In the genomic region with DNA sequence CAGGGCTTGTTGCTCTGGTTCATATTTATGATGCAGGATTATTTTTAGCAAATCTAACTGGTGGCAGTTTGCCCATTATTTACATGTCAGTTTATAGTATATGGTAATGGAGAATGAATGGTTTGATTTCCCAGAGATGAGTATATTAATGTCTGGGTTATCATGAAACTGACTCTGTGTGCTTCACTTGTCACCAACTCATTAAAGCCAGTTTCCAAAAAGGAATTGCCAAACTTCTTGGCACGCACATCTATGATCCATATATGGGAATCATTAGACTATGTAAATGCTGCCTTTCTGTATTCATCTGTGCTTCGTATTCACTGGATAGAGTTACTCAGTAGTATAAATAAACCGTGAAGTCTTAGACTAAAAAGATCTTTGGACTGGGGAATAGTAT, we compare ENCODE assay signal across 15 mouse cellular contexts.
"Had no signal": no experiment of that assay in that cellular context is flagged by ENCODE, and none has a peak within 500 bp of the region (broad histone marks: within the 10 kb centered on the region; RNA-seq: fewer than 3 reads in every experiment).

No protein-coding gene starts in this region.

- H3K9ac ChIP-seq: limb, embryonic 12.5 days; liver, embryonic 14.5 days; midbrain, embryonic 12.5 days; neural tube, embryonic 13.5 days had no signal

- H3K4me1 ChIP-seq: limb, embryonic 12.5 days; midbrain, embryonic 12.5 days had no signal

- ATAC-seq: midbrain, embryonic 16.5 days had no signal

- H3K4me3 ChIP-seq: limb, embryonic 12.5 days; midbrain, embryonic 12.5 days; neural tube, embryonic 13.5 days had no signal

- H3K36me3 ChIP-seq: limb, embryonic 12.5 days; midbrain, embryonic 12.5 days; neural tube, embryonic 13.5 days had no signal

- H3K9me3 ChIP-seq: limb, embryonic 12.5 days; midbrain, embryonic 12.5 days; neural tube, embryonic 13.5 days had no signal

- DNase-seq: kidney, postnatal 25 days; layer of hippocampus, adult 9-11 months; layer of hippocampus, postnatal 36 days; liver; lung, postnatal 14 days; retina, postnatal 1 day; right cerebral cortex, postnatal 4 days; spleen, adult 18-20 months; thymus, adult 18-20 months; thymus, postnatal 14 days had no signal

- H3K4me2 ChIP-seq: limb, embryonic 12.5 days; midbrain, embryonic 12.5 days; neural tube, embryonic 13.5 days had no signal

- H3K27ac ChIP-seq: limb, embryonic 12.5 days; liver, embryonic 14.5 days; midbrain, embryonic 12.5 days; neural tube, embryonic 13.5 days had no signal

- H3K27me3 ChIP-seq: limb, embryonic 12.5 days; midbrain, embryonic 12.5 days; neural tube, embryonic 13.5 days had no signal
